Mouse (Mus musculus) spleen, postnatal 14 days (tissue): ENCODE data around the gene Camk2n1.

ENCODE experiments used
- DNase-seq, 2 experiments: peaks; one replicate each; pipeline ENCODE4 v3.0.0; 2021 to 2022; ENCODE audit warnings: low spot score in 2 of 2

Camk2n1 gene

DNA sequence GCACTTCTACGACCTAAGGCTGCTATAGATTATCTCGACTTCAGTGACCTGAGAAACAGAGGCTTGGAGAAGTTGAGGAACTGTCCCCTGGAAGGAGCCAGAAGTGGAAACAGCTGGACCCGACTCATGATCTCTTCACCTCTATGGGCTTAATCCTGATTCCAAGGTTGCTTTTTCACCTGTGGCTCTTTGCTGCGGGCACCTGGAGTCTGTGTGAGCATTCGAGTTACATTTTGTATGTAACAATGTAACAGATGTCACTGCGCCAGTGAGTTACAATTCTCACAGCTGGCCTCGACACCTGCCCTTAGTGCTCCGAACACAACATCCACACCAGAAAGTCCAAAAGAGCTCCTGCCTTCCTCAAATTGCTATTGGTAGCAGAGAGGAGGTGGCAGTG, 11.3 kb downstream of the Camk2n1 start:
- no peak for DNase-seq

DNA sequence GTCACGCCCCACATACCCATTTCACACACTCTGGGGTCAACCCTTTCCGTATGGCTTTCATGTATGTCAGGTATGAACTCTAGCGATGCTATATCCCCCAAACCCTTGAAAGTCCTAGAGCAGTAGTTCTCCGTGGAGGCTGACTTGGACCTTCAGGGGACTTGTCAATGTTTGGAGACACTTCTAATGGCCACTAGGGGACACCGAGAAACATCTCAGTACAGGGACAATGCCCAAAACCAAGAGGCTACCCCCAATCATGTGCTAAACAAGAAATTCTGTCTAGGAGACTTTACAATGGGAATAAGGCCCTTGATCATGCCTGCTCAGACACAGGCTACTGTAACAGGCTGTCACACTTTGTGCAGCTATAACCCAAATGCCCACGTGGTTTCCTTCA, 12.6 kb downstream of the Camk2n1 start:
- no peak for DNase-seq

DNA sequence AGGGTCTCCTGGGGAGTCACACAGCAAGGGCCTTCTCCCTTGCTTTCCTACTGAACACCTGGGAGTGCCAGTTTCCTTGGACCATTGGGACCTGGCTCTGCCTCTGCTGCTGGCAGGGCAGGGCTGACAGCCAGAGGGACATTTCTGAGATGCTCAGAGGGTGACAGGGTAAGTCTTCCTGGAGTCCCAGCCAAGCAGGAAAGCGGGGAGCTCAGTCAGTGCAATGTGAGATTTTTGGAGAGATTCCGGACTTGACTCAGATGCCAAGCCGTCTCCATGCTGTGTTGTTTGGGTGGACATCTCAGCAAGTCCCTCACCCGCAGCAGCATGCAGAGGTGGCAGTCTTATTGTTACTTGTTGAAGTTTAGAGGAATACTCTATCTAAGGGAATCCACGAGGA, 13.3 kb downstream of the Camk2n1 start:
- no peak for DNase-seq

GRCm38 (mm10) chr4:138469080-138469479, 15.0 kb downstream of the Camk2n1 start:
- no peak for DNase-seq

GRCm38 (mm10) chr4:138471241-138471640, 17.1 kb downstream of the Camk2n1 start:
- DNase-seq = no peak

DNA sequence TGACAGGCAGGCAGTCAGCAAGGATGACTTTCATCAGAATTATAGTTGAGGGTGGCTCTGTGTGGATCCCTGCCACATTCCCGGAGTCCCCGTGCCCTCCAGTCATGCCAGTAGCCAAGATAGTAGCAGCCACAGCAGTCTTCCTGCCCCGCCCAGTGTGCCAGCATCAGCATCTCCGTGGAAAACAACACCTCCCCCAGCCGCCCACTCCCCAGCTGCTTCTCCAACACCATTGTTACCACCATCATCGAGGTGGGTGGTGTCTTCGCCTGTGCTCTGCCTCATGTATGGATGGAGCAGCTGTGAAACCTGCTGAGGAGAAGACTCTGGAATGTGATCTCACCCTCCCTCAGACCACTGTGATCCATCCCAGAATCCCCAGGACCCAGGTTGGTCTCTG, 25.5 kb downstream of the Camk2n1 start:
- no peak for DNase-seq

GRCm38 (mm10) chr4:138480962-138481361, 26.8 kb downstream of the Camk2n1 start:
- no peak for DNase-seq

- no peak for DNase-seq
These were observed 28.6 kb downstream of the Camk2n1 start for GRCm38 (mm10) chr4:138482721-138483120.

GRCm38 (mm10) chr4:138488241-138488640, 34.1 kb downstream of the Camk2n1 start:
- no peak for DNase-seq

DNA sequence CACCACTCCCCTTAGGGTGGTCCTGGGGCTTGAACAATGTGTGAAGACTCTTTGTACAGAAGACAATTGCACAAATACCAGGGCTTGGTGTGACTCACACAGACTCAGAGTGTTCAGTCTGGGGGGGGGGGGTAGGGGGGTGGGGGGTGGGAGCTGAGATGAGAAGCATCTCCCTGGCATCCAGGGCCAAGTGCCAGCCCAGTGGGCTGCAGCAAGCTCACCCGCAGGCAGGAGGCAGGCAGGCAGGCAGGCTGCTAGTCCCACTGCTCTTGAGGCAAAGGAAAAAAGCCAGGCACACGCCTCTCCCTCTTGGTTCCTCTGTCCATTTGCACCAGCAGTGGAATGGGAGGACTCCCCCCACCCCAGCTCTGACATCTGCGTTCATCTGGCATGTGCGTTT, 37.0 kb downstream of the Camk2n1 start:
- DNase-seq = no peak

- DNase-seq = no peak
These were observed 39.3 kb downstream of the Camk2n1 start for GRCm38 (mm10) chr4:138493161-138494001.

DNA sequence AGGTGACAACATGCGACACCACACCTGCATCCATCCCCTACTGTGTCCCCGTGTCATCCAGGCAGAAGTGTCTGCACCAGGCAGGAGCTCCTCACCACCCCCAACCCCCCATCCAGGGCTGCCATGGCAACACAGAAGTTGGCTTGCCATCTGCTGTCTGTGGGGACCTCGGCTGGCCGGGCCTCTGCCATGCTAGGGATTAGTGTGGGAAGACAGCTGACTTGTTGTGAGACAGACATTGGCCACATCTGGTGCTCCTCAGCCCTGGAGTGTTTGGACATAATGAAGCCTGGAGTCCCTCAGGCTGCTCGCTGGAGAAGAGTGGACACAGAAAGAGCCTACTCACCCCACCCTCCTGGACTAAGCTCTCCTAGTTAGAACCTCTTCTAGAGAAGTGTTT, 40.8 kb downstream of the Camk2n1 start:
- DNase-seq = no peak

DNA sequence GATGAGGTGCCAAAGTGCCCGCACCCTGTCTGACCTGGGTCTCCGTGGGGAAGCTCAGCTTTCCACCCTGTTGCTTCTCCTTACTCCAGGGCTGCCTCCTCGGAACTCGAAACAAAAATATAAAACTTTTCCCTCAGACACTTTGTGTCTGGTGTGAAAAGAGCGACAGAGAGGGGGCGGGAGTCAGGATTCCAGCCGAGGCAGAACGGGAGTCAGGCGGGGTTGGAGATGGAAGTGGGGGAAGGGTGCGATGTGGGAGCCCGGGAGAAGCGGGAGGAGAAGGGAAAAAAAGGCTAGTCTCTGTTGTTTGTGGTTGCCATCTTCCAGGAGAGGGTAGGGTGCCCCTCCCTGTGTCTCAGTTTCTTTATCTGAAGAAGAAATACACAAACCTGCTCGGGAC, 41.7 kb downstream of the Camk2n1 start:
- DNase-seq = no peak

GRCm38 (mm10) chr4:138496746-138497520, 42.8 kb downstream of the Camk2n1 start:
- no peak for DNase-seq

GRCm38 (mm10) chr4:138499856-138500645, 45.9 kb downstream of the Camk2n1 start:
- no peak for DNase-seq

DNA sequence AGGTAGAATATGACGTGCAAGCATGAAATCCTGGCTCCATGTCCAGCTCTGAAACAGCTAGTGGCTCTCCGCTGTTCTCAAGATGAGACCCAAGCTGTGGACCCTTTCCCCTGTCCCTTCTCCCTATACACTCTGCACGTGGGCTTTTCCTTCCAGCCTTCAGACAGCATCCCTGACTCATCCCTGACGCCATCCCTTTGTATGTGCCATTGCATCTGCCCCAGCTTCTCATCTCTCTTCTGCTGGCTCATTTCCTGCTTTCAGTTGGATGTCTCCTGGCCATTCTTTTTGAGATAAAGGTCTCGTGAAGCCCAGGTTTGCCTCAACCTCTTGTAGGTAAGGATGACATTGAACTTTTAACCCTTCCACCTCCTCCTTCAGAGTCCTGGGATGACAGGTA, 46.9 kb downstream of the Camk2n1 start:
- no peak for DNase-seq

DNA sequence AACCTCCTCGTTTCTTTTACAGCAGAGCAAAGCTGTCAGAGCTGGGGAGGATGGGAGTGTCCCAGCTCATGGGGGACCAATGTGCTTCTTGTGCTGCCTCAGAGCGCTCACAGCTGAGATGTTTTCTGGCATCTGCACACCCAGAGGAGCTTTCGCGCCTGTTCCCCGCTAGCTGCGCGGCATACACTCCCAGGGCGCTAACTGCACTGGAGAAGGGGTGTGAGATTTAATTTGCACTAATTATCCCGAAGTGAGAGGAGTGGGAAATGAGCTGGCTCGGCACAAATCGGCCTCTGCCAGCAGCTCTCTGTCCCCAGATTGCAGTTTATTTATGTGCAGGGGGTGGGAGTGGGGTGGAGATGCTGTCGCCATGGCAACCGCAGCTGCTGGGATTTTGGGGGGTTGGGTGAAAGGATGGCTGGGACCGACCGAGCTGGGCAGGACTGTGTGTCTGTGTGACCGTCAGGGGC, 50.6 kb downstream of the Camk2n1 start:
- no peak for DNase-seq

DNA sequence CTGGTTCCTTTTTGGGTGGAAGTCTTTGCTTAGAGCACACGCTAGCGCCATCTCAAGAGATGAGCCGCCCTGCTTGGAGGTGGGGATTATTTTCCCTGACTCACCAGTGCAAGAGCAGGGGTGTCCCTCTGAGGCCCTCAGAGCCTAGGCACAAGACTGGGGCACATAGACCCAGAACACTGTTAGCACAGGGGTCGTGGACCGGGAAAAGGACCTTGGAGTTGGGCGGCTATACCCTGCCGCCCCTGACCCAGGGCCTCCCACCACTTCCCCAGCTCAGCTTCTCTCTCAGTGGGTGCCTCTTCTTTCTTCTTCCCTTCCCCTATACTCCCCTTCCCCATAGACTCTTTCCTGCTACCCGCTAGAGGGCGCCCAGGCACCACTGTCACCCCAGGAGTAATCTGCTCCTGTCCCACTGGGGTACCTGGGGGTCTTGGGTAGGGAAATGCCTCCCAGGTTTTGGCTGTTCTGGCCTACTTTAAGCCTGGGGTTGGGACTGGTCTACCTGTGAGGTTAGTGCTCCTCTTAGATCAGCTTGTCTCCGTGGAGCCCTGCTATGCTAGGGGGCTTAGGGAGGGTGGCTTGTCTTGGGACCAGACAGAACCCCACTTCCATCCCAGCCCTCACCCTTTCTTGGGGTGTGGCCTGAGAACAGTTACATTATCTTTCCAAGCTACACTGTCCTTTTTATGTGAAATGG, 51.2 kb downstream of the Camk2n1 start:
- DNase-seq = no peak

- DNase-seq = no peak
These were observed 53.8 kb downstream of the Camk2n1 start for GRCm38 (mm10) chr4:138507903-138508302.
